Comparison of ENCODE assay signal across 40 mouse cellular contexts in genomic region chr6:42151115-42151514, GRCm38 (mm10). TPM values are rescaled to one million over a fixed set of nuclear protein-coding genes. Genes with fewer than 3 reads are reported as not detected.
"Had no signal": no experiment of that assay in that cellular context is flagged by ENCODE, and none has a peak within 500 bp of the region (broad histone marks: within the 10 kb centered on the region; RNA-seq: fewer than 3 reads in every experiment).

No protein-coding gene starts in this region.

RNA-seq across cellular contexts. Expression of gene Tas2r139, which starts 10.4 kb away (rescaled TPM):
- total RNA-seq: left cerebral cortex, postnatal 10 days; left cerebral cortex, postnatal 14 days; left cerebral cortex, postnatal 25 days; left cerebral cortex, postnatal 36 days; left cerebral cortex, postnatal 4 days; liver, adult 2 months; megakaryocyte progenitor cell, adult 5-6 weeks; megakaryocyte, adult 5-6 weeks; megakaryocyte-erythroid progenitor cell, adult 5-6 weeks; midbrain, postnatal 0 days; monocyte, adult 5-6 weeks had no signal
- polyA plus RNA-seq: limb, embryonic 10.5 days; limb, embryonic 11.5 days; limb, embryonic 12.5 days; limb, embryonic 13.5 days; limb, embryonic 14.5 days; limb, embryonic 15.5 days; liver, adult 2 months; liver, embryonic 11.5 days; liver, embryonic 12.5 days; liver, embryonic 13.5 days; liver, embryonic 14.5 days; liver, embryonic 15.5 days; liver, embryonic 16.5 days; liver, postnatal 0 days; lung, adult 2 months; lung, embryonic 14.5 days; lung, embryonic 15.5 days; lung, embryonic 16.5 days; lung, postnatal 0 days; macrophage; midbrain, embryonic 10.5 days; midbrain, embryonic 11.5 days; midbrain, embryonic 12.5 days; midbrain, embryonic 13.5 days; midbrain, embryonic 14.5 days; midbrain, embryonic 15.5 days; midbrain, embryonic 16.5 days; midbrain, postnatal 0 days; myocyte; neural tube, embryonic 11.5 days; neural tube, embryonic 12.5 days had no signal
